Mouse (Mus musculus) heart, embryonic 12.5 days (tissue): Measurements from ENCODE around the gene Olfr1360. TPM values are rescaled to one million over a fixed set of nuclear protein-coding genes. Genes with fewer than 3 reads are reported as not detected.
A peak's percentile ranks its signal among the peaks of the same experiment; 100 is the strongest.
"Not testable (repeated sequence)": the region's sequence is repeated elsewhere in the genome, so short reads cannot be mapped to it uniquely, and the experiment has no call there.

Experiments used
- ATAC-seq: fragments of 200-750 bp; cut with Nextera tagmentation; 2 replicates; pipeline ENCODE4 v1.8.0; 2017; ENCODE audit warnings: moderate TSS enrichment, moderate library complexity; ENCODE audit not compliant: insufficient number of reproducible peaks, low FRiP score
- H3K27ac ChIP-seq: fragments of 300-500 bp; sonication (generic); 2 replicates; pipeline ENCODE4 v1.5.1; 2016; ENCODE audit warnings: mild to moderate bottlenecking, moderate library complexity; ENCODE audit not compliant: poor library complexity, severe bottlenecking
- H3K27me3 ChIP-seq: fragments of 300-500 bp; sonication (generic); replicated peaks from 2 replicates; pipeline ENCODE4 v1.6.1; 2016; ENCODE audit warnings: mild to moderate bottlenecking, moderate library complexity
- H3K36me3 ChIP-seq: fragments of 300-500 bp; sonication (generic); 2 replicates; pipeline ENCODE4 v1.6.1; 2016; ENCODE audit warnings: mild to moderate bottlenecking, moderate library complexity
- H3K4me1 ChIP-seq: fragments of 300-500 bp; sonication (generic); replicated peaks from 2 replicates; pipeline ENCODE4 v1.6.1; 2016; ENCODE audit warnings: mild to moderate bottlenecking
- H3K4me2 ChIP-seq: fragments of 300-500 bp; sonication (generic); 2 replicates; pipeline ENCODE4 v1.6.1; 2016; ENCODE audit warnings: mild to moderate bottlenecking, moderate library complexity
- H3K4me3 ChIP-seq: fragments of 300-500 bp; sonication (generic); 2 replicates; pipeline ENCODE4 v1.5.1; 2016; ENCODE audit warnings: mild to moderate bottlenecking
- H3K9ac ChIP-seq: fragments of 300-500 bp; sonication (generic); 2 replicates; pipeline ENCODE4 v1.6.1; 2016; ENCODE audit warnings: mild to moderate bottlenecking, moderate library complexity
- H3K9me3 ChIP-seq: fragments of 300-500 bp; sonication (generic); replicated peaks from 2 replicates; pipeline ENCODE4 v1.6.1; 2016; ENCODE audit warnings: mild to moderate bottlenecking, moderate library complexity
- WGBS: fragments of 180-500 bp; shearing (Covaris S2); methylation state at CpG from one replicate; pipeline ENCODE4 v1.1.7; 2016; 5-methylcytosine and 5-hydroxymethylcytosine counted together
- polyA plus RNA-seq: library from polyadenylated mRNA; unstranded; fragments of >200 nt; fragmentation: Nextera tagmentation; extraction: Ambion mirVana; gene quantifications from 2 replicates; pipeline ENCODE4 v1.2.1, GENCODE M21; 2016

The Olfr1360 gene
- not detected in 2 replicates for polyA plus RNA-seq

DNA sequence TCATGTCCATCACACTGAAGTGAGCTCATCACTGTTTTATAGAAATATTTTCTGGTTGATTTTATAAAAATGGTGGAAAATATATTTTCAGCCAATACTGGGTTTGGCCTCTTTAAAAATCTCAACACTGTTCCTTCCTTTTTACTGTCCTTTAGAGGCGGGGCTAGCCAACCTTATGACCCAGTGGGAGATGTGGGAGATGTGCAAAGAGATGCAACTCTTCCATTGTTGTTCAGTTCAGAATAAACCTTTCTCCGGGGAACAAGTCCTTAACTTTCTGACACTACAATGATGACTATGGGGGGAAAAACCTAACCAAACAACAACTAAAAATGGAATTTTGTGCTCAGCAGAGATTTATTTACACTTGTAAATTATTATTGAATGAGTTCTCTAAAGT, at the start of gene Olfr1360:
Gene Olfr1360, minus strand, starts transcription at position 101 of the 400 bp plus-strand sequence.
- WGBS, result 78% methylated on average over 2 of the region's 2 CpGs
- no peaks in the 10 kb centered on the region for H3K27me3 ChIP-seq
- no peak for ATAC-seq
- H3K9ac ChIP-seq, result no peak within 1 kb of the TSS
- no peak within 1 kb of the TSS for H3K4me3 ChIP-seq
- no peaks in the 10 kb centered on the region for H3K36me3 ChIP-seq
- H3K4me2 ChIP-seq, result no peak within 1 kb of the TSS
- no peak within 1 kb of the TSS for H3K27ac ChIP-seq
- H3K4me1 ChIP-seq, result no peaks in the 10 kb centered on the region
- H3K9me3 ChIP-seq, result no peaks in the 10 kb centered on the region

DNA sequence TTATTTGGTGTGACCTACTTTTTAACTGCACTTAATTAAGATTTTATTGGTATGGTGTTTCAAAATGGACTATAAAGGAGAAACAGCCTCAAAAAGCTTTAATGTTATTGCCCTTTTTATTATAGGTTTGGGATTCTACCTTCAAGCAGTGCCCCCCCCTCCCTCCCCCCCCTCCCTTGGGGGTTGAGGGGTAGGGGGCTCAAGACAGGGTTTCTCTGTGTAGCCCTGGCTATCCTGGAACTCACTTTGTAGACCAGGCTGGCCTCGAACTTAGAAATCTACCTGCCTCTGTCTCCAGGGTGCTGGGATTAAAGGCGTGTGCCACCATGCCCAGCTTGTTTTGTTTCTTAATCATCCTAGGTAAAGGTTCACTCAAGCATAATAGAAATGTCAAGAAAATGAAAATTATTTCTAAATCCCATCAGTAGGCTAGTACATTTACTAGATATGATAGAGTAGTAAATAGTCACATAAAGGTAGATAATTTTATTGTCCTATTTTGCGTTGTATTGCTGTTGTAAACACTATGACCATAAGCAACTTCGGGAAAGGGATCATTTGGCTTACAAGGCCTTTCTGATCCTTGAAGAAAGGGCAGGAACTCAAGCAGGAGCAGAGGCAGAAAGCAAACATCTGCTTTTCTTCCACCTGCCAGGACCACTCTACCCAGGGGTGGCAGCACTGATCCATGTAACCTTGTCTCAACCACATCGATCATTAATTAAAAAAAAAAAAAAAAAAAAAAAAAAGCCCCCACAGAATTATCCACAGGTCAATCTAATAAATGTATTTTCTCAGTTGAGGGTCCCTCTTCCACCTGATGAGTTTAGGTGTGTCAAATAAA, 46.0 kb upstream of the Olfr1360 start:
- no peak overlapping the region for H3K4me2 ChIP-seq
- ATAC-seq, result no peak
- H3K9me3 ChIP-seq, result no peaks in the 10 kb centered on the region
- H3K9ac ChIP-seq, result no peak overlapping the region
- no peak overlapping the region for H3K4me3 ChIP-seq
- no peaks in the 10 kb centered on the region for H3K27me3 ChIP-seq
- peaks cover 13% of the 10 kb centered on the region for H3K4me1 ChIP-seq
- WGBS, result 45% methylated on average over 5 of the region's 5 CpGs
- H3K36me3 ChIP-seq, result no peaks in the 10 kb centered on the region
- no peak overlapping the region for H3K27ac ChIP-seq

- 5% methylated on average over 11 of the region's 11 CpGs for WGBS
Measured at GRCm38 (mm10) chr13:21722373-21722925, 45.2 kb upstream of the Olfr1360 start.

GRCm38 (mm10) chr13:21721757-21722372, 44.7 kb upstream of the Olfr1360 start, which contains the start of gene Hist1h2bm:
Gene Hist1h2bm, plus strand, starts transcription at chr13:21722044.
- Histone ChIP-seq H3K27ac (peak within 1 kb of the TSS; percentile 85), H3K4me3 (peak within 1 kb of the TSS; percentile 50), H3K4me1 (peaks cover 16% of the 10 kb centered on the region), H3K9ac (peak within 1 kb of the TSS; percentile 74), H3K4me2 (peak within 1 kb of the TSS; percentile 69)
- not testable (repeated sequence) for H3K27me3 ChIP-seq, H3K36me3 ChIP-seq, H3K9me3 ChIP-seq
- under 1% methylated on average over 37 of the region's 37 CpGs for WGBS
- ATAC-seq, result peak; percentile 98

More at GRCm38 (mm10) chr13:21722373-21722925, 45.2 kb upstream of the Olfr1360 start:
- H3K4me1 ChIP-seq, result peaks cover 13% of the 10 kb centered on the region
- peak overlapping the region; percentile 60 for H3K9ac ChIP-seq
- H3K27me3 ChIP-seq, result no peaks in the 10 kb centered on the region
- H3K9me3 ChIP-seq, result no peaks in the 10 kb centered on the region
- H3K4me2 ChIP-seq, result peak overlapping the region; percentile 69
- peak overlapping the region; percentile 78 for H3K27ac ChIP-seq
- H3K4me3 ChIP-seq, result peak overlapping the region; percentile 50
- ATAC-seq, result peak; percentile 5; the same call in 1 of the 2 replicates
- H3K36me3 ChIP-seq, result no peaks in the 10 kb centered on the region

DNA sequence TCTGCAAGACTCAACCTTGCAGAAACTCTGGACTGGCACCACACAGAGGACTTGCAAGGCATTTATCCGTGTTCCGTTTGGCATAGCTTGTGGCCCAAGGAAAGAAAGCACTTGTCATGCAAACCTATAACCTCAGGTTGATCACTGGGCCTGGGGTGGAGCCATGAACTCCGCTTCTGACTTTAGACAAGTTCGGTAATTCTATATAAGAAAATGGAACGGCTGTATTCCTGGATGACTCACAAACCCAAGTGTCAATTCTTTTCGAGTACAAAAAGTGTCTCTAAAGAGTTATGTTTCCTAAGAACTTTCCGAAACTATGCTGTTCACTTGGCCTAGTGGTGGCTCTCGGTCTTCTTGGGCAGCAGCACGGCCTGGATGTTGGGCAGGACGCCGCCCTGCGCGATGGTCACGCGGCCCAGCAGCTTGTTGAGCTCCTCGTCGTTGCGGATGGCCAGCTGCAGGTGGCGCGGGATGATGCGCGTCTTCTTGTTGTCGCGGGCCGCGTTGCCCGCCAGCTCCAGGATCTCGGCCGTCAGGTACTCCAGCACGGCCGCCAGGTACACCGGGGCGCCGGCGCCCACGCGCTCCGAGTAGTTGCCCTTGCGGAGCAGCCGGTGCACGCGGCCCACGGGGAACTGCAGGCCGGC, 44.0 kb upstream of the Olfr1360 start:
- 5% methylated on average over 20 of the region's 44 CpGs for WGBS
- H3K36me3 ChIP-seq, H3K9me3 ChIP-seq, H3K27me3 ChIP-seq: not testable (repeated sequence)
- Histone ChIP-seq H3K4me2 (peak overlapping the region; percentile 68), H3K27ac (peak overlapping the region; percentile 85), H3K9ac (peak overlapping the region; percentile 74), H3K4me1 (peaks cover 18% of the 10 kb centered on the region), H3K4me3 (peak overlapping the region; percentile 50)
- ATAC-seq, result peak; percentile 46

GRCm38 (mm10) chr13:21718381-21719080, 41.3 kb upstream of the Olfr1360 start:
- 65% methylated on average over 4 of the region's 4 CpGs for WGBS

GRCm38 (mm10) chr13:21717397-21718357, 40.5 kb upstream of the Olfr1360 start, which contains the start of gene Hist1h3h:
Gene Hist1h3h, plus strand, starts transcription at chr13:21717659.
- H3K27me3 ChIP-seq, H3K9me3 ChIP-seq, H3K36me3 ChIP-seq: not testable (repeated sequence)
- ATAC-seq, result peak; percentile 26; the same call in 1 of the 2 replicates
- WGBS, result 2% methylated on average over 28 of the region's 56 CpGs
- peak within 1 kb of the TSS; percentile 96 for H3K27ac ChIP-seq
- H3K4me2 ChIP-seq, result peak within 1 kb of the TSS; percentile 90
- H3K4me1 ChIP-seq, result peaks cover 25% of the 10 kb centered on the region
- H3K4me3 ChIP-seq, result peak within 1 kb of the TSS; percentile 52
- H3K9ac ChIP-seq, result peak within 1 kb of the TSS; percentile 87

More at GRCm38 (mm10) chr13:21718381-21719080, 41.3 kb upstream of the Olfr1360 start:
- Histone ChIP-seq H3K27me3 (no peaks in the 10 kb centered on the region), H3K4me1 (peaks cover 25% of the 10 kb centered on the region), H3K4me2 (peak overlapping the region; percentile 77), H3K27ac (peak overlapping the region; percentile 81), H3K9me3 (no peaks in the 10 kb centered on the region), H3K36me3 (no peaks in the 10 kb centered on the region), H3K9ac (peak overlapping the region; percentile 87), H3K4me3 (peak overlapping the region; percentile 50)
- ATAC-seq, result no peak

GRCm38 (mm10) chr13:21716540-21717391, 39.6 kb upstream of the Olfr1360 start:
- peak; percentile 22 for ATAC-seq
- WGBS, result under 1% methylated on average over 14 of the region's 38 CpGs

More at GRCm38 (mm10) chr13:21716540-21717391, 39.6 kb upstream of the Olfr1360 start:
- Histone ChIP-seq H3K4me3 (peak overlapping the region; percentile 52), H3K4me2 (peak overlapping the region; percentile 90), H3K4me1 (peaks cover 23% of the 10 kb centered on the region), H3K9ac (peak overlapping the region; percentile 82), H3K27ac (peak overlapping the region; percentile 96)
- not testable (repeated sequence) for H3K9me3 ChIP-seq, H3K36me3 ChIP-seq, H3K27me3 ChIP-seq
